Mouse (Mus musculus): ENCODE measurements around the gene Lrrn4cl. TPM values are rescaled to one million over a fixed set of nuclear protein-coding genes. Genes with fewer than 3 reads are reported as not detected.
"Not testable (repeated sequence)": the region's sequence is repeated elsewhere in the genome, so short reads cannot be mapped to it uniquely, and the experiment has no call there.

Gene Lrrn4cl
- polyA plus RNA-seq, 2 experiments from 2014 or later, result not detected

GRCm38 (mm10) chr19:8886916-8887584 is 36.5 kb downstream of the Lrrn4cl start:
- no peak for ATAC-seq

GRCm38 (mm10) chr19:8887585-8888463 is 37.3 kb downstream of the Lrrn4cl start:
- ATAC-seq, result no peak

- peak; percentile 87 for ATAC-seq
These were observed 38.2 kb downstream of the Lrrn4cl start, which contains the start of the genes 1810009A15Rik and Gm49416 for GRCm38 (mm10) chr19:8888511-8889385. 1810009A15Rik (plus strand) TSS chr19:8888853. Gm49416 (plus strand) TSS chr19:8888926.

- ATAC-seq, result peak; percentile 15
These were observed 42.5 kb downstream of the Lrrn4cl start, which contains the start of gene Ints5 for GRCm38 (mm10) chr19:8892829-8893766. Ints5 (plus strand) TSS chr19:8893005.

- no peak for ATAC-seq
These were observed 44.9 kb downstream of the Lrrn4cl start for GRCm38 (mm10) chr19:8895397-8895960.

- not testable (repeated sequence) for ATAC-seq
These were observed 45.7 kb downstream of the Lrrn4cl start for GRCm38 (mm10) chr19:8896231-8896630.

- ATAC-seq, result not testable (repeated sequence)
These were observed 46.8 kb downstream of the Lrrn4cl start for GRCm38 (mm10) chr19:8897211-8897864.

GRCm38 (mm10) chr19:8897865-8898495 is 47.4 kb downstream of the Lrrn4cl start, which contains the start of gene Ganab:
Ganab (plus strand) TSS chr19:8898071.
- peak; percentile 98 for ATAC-seq

GRCm38 (mm10) chr19:8898576-8898975 is 48.0 kb downstream of the Lrrn4cl start:
- ATAC-seq, result no peak

- ATAC-seq, result no peak
These were observed 48.5 kb downstream of the Lrrn4cl start for GRCm38 (mm10) chr19:8899079-8899478.

- no peak for ATAC-seq
These were observed 52.8 kb downstream of the Lrrn4cl start for GRCm38 (mm10) chr19:8903412-8903811.

Other genes starting within 250 kb of the Lrrn4cl start
- not detected for gene Slc22a6, start 232.7 kb upstream of the Lrrn4cl start, polyA plus RNA-seq (2017; shearing (Covaris generic))
- gene Chrm1, start 187.0 kb upstream of the Lrrn4cl start, polyA plus RNA-seq (2017; shearing (Covaris generic)), result not detected
- gene Slc3a2, start 127.4 kb upstream of the Lrrn4cl start, polyA plus RNA-seq (2017; shearing (Covaris generic)), result 10 to 100 TPM; 60.3 to 69.3 TPM
- gene Wdr74, start 114.9 kb upstream of the Lrrn4cl start, polyA plus RNA-seq (2017; shearing (Covaris generic)), result 10 to 100 TPM; 43.3 to 70.5 TPM
- gene 1700092M07Rik, start 110.0 kb upstream of the Lrrn4cl start, polyA plus RNA-seq (2017; shearing (Covaris generic)), result not detected
- 100 to 1,000 TPM; 109 to 113 TPM for gene Stx5a, start 109.4 kb upstream of the Lrrn4cl start, polyA plus RNA-seq (2017; shearing (Covaris generic))
- gene Nxf1, start 93.7 kb upstream of the Lrrn4cl start, polyA plus RNA-seq (2017; shearing (Covaris generic)), result 100 to 1,000 TPM; 126 to 163 TPM
- gene Tmem223, start 79.8 kb upstream of the Lrrn4cl start, polyA plus RNA-seq (2017; shearing (Covaris generic)), result 100 to 1,000 TPM; 115 to 137 TPM
- 100 to 1,000 TPM in 1 of 2 experiments, 10 to 100 TPM in 1; 98.5 to 110 TPM for gene Tmem179b, start 76.3 kb upstream of the Lrrn4cl start, polyA plus RNA-seq (2017; shearing (Covaris generic))
- 1 to 10 TPM; 3.5 to 6.9 TPM for gene Taf6l, start 64.4 kb upstream of the Lrrn4cl start, polyA plus RNA-seq (2017; shearing (Covaris generic))
- gene Polr2g, start 52.2 kb upstream of the Lrrn4cl start, polyA plus RNA-seq (2017; shearing (Covaris generic)), result 100 to 1,000 TPM; 171 to 186 TPM
- 1 to 10 TPM; 2.1 TPM for gene Zbtb3, start 48.2 kb upstream of the Lrrn4cl start, polyA plus RNA-seq (2017; shearing (Covaris generic))
- gene Ttc9c, start 31.4 kb upstream of the Lrrn4cl start, polyA plus RNA-seq (2017; shearing (Covaris generic)), result 10 to 100 TPM; 39.9 to 43.8 TPM
- gene Hnrnpul2, start 30.8 kb upstream of the Lrrn4cl start, polyA plus RNA-seq (2017; shearing (Covaris generic)), result 1 to 10 TPM; 6.0 to 6.1 TPM
- not detected for gene AC129217.1, start 21.0 kb upstream of the Lrrn4cl start, polyA plus RNA-seq (2017; shearing (Covaris generic))
- gene Bscl2, start 13.3 kb upstream of the Lrrn4cl start, polyA plus RNA-seq (2017; shearing (Covaris generic)), result 100 to 1,000 TPM in 1 of 2 experiments, 10 to 100 TPM in 1; 93.4 to 102 TPM
- gene Gng3, start 11.6 kb upstream of the Lrrn4cl start, polyA plus RNA-seq (2017; shearing (Covaris generic)), result 1 to 10 TPM in 1 of 2 experiments, under 1 TPM in 1; 0.42 to 1.2 TPM
- gene Ubxn1, start 20.7 kb downstream of the Lrrn4cl start, polyA plus RNA-seq (2017; shearing (Covaris generic)), result 10 to 100 TPM; 62.6 to 75.9 TPM
- 10 to 100 TPM; 85.8 to 90.4 TPM for gene Uqcc3, start 30.2 kb downstream of the Lrrn4cl start, polyA plus RNA-seq (2017; shearing (Covaris generic))
- gene Lbhd1, start 33.0 kb downstream of the Lrrn4cl start, polyA plus RNA-seq (2017; shearing (Covaris generic)), result 10 to 100 TPM; 63.2 to 70.9 TPM
- not detected for gene Gm49403, start 33.2 kb downstream of the Lrrn4cl start, polyA plus RNA-seq (2017; shearing (Covaris generic))
- 100 to 1,000 TPM; 112 to 130 TPM for gene 1810009A15Rik, start 38.1 kb downstream of the Lrrn4cl start, polyA plus RNA-seq (2017; shearing (Covaris generic))
- gene Gm49416, start 38.2 kb downstream of the Lrrn4cl start, polyA plus RNA-seq (2017; shearing (Covaris generic)), result 1 to 10 TPM in 1 of 2 experiments, not detected in 1; 1.5 TPM
- 10 to 100 TPM in 1 of 2 experiments, 1 to 10 TPM in 1; 8.9 to 12.2 TPM for gene Ints5, start 42.2 kb downstream of the Lrrn4cl start, polyA plus RNA-seq (2017; shearing (Covaris generic))
- 10 to 100 TPM; 40.0 to 57.3 TPM for gene Ganab, start 47.3 kb downstream of the Lrrn4cl start, polyA plus RNA-seq (2017; shearing (Covaris generic))
- 10 to 100 TPM; 16.3 to 18.6 TPM for gene B3gat3, start 69.6 kb downstream of the Lrrn4cl start, polyA plus RNA-seq (2017; shearing (Covaris generic))
- gene Rom1, start 78.6 kb downstream of the Lrrn4cl start, polyA plus RNA-seq (2017; shearing (Covaris generic)), result 10 to 100 TPM in 1 of 2 experiments, 1 to 10 TPM in 1; 7.7 to 11.6 TPM
- 10 to 100 TPM; 20.4 to 25.1 TPM for gene Eml3, start 78.8 kb downstream of the Lrrn4cl start, polyA plus RNA-seq (2017; shearing (Covaris generic))
- 100 to 1,000 TPM in 1 of 2 experiments, 10 to 100 TPM in 1; 58.5 to 101 TPM for gene Mta2, start 91.1 kb downstream of the Lrrn4cl start, polyA plus RNA-seq (2017; shearing (Covaris generic))
- gene Tut1, start 103.1 kb downstream of the Lrrn4cl start, polyA plus RNA-seq (2017; shearing (Covaris generic)), result 10 to 100 TPM; 21.3 to 25.1 TPM
- gene Eef1g, start 116.3 kb downstream of the Lrrn4cl start, polyA plus RNA-seq (2017; shearing (Covaris generic)), result 100 to 1,000 TPM; 589 to 842 TPM
- 10 to 100 TPM; 47.2 to 60.1 TPM for gene Ahnak, start 138.5 kb downstream of the Lrrn4cl start, polyA plus RNA-seq (2017; shearing (Covaris generic))
- not detected for gene Scgb1a1, start 237.2 kb downstream of the Lrrn4cl start, polyA plus RNA-seq (2017; shearing (Covaris generic))